Mouse (Mus musculus) stomach, embryonic 14.5 days (tissue): ENCODE results near the gene Fam241a. TPM values are rescaled to one million over a fixed set of nuclear protein-coding genes. Genes with fewer than 3 reads are reported as not detected.

ENCODE experiments used
- ATAC-seq: fragments of 200-750 bp; cut with Nextera tagmentation; 2 replicates; pipeline ENCODE4 v1.8.0; 2017; ENCODE audit warnings: low read depth, moderate TSS enrichment; ENCODE audit not compliant: insufficient number of reproducible peaks, insufficient read depth, low FRiP score
- H3K27ac ChIP-seq: fragments of 300-500 bp; sonication (generic); 2 replicates; pipeline ENCODE4 v1.5.1; 2014; ENCODE audit warnings: mild to moderate bottlenecking, low read length, moderate library complexity, mixed read lengths
- H3K27me3 ChIP-seq: fragments of 300-500 bp; sonication (generic); 2 replicates; pipeline ENCODE4 v1.6.1; 2014; ENCODE audit warnings: low read length, control low read depth, mixed read lengths; ENCODE audit not compliant: control insufficient read depth, insufficient read depth
- H3K36me3 ChIP-seq: fragments of 300-500 bp; sonication (generic); 2 replicates; pipeline ENCODE4 v1.6.1; 2014; ENCODE audit warnings: mild to moderate bottlenecking, control low read depth, low read length, moderate library complexity, mixed read lengths; ENCODE audit not compliant: control insufficient read depth, insufficient read depth
- H3K4me1 ChIP-seq: fragments of 300-500 bp; sonication (generic); 2 replicates; pipeline ENCODE4 v1.6.1; 2014; ENCODE audit warnings: low read length, control low read depth, mixed read lengths; ENCODE audit not compliant: control insufficient read depth, insufficient read depth
- H3K4me2 ChIP-seq: fragments of 300-500 bp; sonication (generic); replicated peaks from 2 replicates; pipeline ENCODE4 v1.6.1; 2014; ENCODE audit warnings: low read depth, low read length, control low read depth
- H3K4me3 ChIP-seq: fragments of 300-500 bp; sonication (generic); 2 replicates; pipeline ENCODE4 v1.5.1; 2014; ENCODE audit warnings: low read depth, low read length, control low read depth
- H3K9ac ChIP-seq: fragments of 300-500 bp; sonication (generic); replicated peaks from 2 replicates; pipeline ENCODE4 v1.6.1; 2014; ENCODE audit warnings: low read depth, mild to moderate bottlenecking, control low read depth, low read length, moderate library complexity, mixed read lengths
- H3K9me3 ChIP-seq: fragments of 300-500 bp; sonication (generic); 2 replicates; pipeline ENCODE4 v1.6.1; 2016; ENCODE audit warnings: low read depth, low read length, control low read depth; ENCODE audit not compliant: control insufficient read depth
- WGBS: fragments of 180-500 bp; shearing (Covaris S2); extraction: QIAGEN DNeasy Blood & Tissue Kit; methylation state at CpG from one replicate; pipeline ENCODE4 v1.1.7; 2014; 5-methylcytosine and 5-hydroxymethylcytosine counted together
- polyA plus RNA-seq: library from polyadenylated mRNA; unstranded; fragments of >200 nt; fragmentation: Nextera tagmentation; extraction: Ambion mirVana; gene quantifications from 2 replicates; pipeline ENCODE4 v1.2.1, GENCODE M21; 2014

The Fam241a gene
- polyA plus RNA-seq, 1 experiment from 2014 or later = 17.0 TPM

- Histone ChIP-seq H3K9me3 (no peaks in the 10 kb centered on the region), H3K4me3 (no peak overlapping the region), H3K4me1 (0 out of 2 replicates have a peak, but pooled peaks cover 2% of the 10 kb centered on the region), H3K9ac (no peak overlapping the region), H3K27ac (no peak overlapping the region), H3K4me2 (no peak overlapping the region), H3K27me3 (no peaks in the 10 kb centered on the region), H3K36me3 (no peaks in the 10 kb centered on the region)
- 77% methylated on average over 5 of the region's 5 CpGs for WGBS
- no peak for ATAC-seq
Observed at GRCm38 (mm10) chr3:127849922-127850321, 46.2 kb downstream of the Fam241a start.

- no peak for ATAC-seq
- Histone ChIP-seq H3K9ac (no peak overlapping the region), H3K4me2 (no peak overlapping the region), H3K4me3 (no peak overlapping the region), H3K36me3 (no peaks in the 10 kb centered on the region), H3K27ac (no peak overlapping the region), H3K4me1 (0 out of 2 replicates have a peak, but pooled peaks cover 2% of the 10 kb centered on the region), H3K9me3 (no peaks in the 10 kb centered on the region), H3K27me3 (no peaks in the 10 kb centered on the region)
- WGBS = 71% methylated on average over 11 of the region's 11 CpGs
Observed at GRCm38 (mm10) chr3:127848088-127848808, 47.9 kb downstream of the Fam241a start.

GRCm38 (mm10) chr3:127843941-127844327, 52.2 kb downstream of the Fam241a start:
- H3K9me3 ChIP-seq = no peaks in the 10 kb centered on the region
- no peak overlapping the region for H3K4me2 ChIP-seq
- no peaks in the 10 kb centered on the region for H3K27me3 ChIP-seq
- H3K4me3 ChIP-seq = no peak overlapping the region
- 69% methylated on average over 5 of the region's 5 CpGs for WGBS
- no peak overlapping the region for H3K9ac ChIP-seq
- no peak for ATAC-seq
- no peak overlapping the region for H3K27ac ChIP-seq
- no peaks in the 10 kb centered on the region for H3K36me3 ChIP-seq
- no peaks in the 10 kb centered on the region for H3K4me1 ChIP-seq

- 57% methylated on average over 2 of the region's 2 CpGs for WGBS
- ATAC-seq = no peak
- Histone ChIP-seq H3K9me3 (no peaks in the 10 kb centered on the region), H3K27ac (no peak overlapping the region), H3K9ac (no peak overlapping the region), H3K36me3 (no peaks in the 10 kb centered on the region), H3K4me1 (no peaks in the 10 kb centered on the region), H3K4me3 (no peak overlapping the region), H3K4me2 (no peak overlapping the region), H3K27me3 (no peaks in the 10 kb centered on the region)
Observed at GRCm38 (mm10) chr3:127843324-127843940, 52.7 kb downstream of the Fam241a start.

GRCm38 (mm10) chr3:127841926-127842325, 54.2 kb downstream of the Fam241a start:
- Histone ChIP-seq H3K4me3 (no peak overlapping the region), H3K27me3 (no peaks in the 10 kb centered on the region), H3K36me3 (no peaks in the 10 kb centered on the region), H3K4me2 (no peak overlapping the region), H3K9ac (no peak overlapping the region), H3K9me3 (no peaks in the 10 kb centered on the region), H3K4me1 (no peaks in the 10 kb centered on the region), H3K27ac (no peak overlapping the region)
- 85% methylated on average over 8 of the region's 8 CpGs for WGBS
- ATAC-seq = no peak

- peak overlapping the region; percentile 54 for H3K4me2 ChIP-seq
- H3K36me3 ChIP-seq = no peaks in the 10 kb centered on the region
- H3K9me3 ChIP-seq = no peaks in the 10 kb centered on the region
- ATAC-seq = peak; percentile 11; the same call in 1 of the 2 replicates
- H3K4me3 ChIP-seq = peak overlapping the region; percentile 84
- peak overlapping the region; percentile 92 for H3K27ac ChIP-seq
- H3K27me3 ChIP-seq = no peaks in the 10 kb centered on the region
- peaks cover 14% of the 10 kb centered on the region; the same call in 1 of the 2 replicates for H3K4me1 ChIP-seq
- WGBS = 32% methylated on average over 8 of the region's 8 CpGs
- peak overlapping the region; percentile 87 for H3K9ac ChIP-seq
Observed at GRCm38 (mm10) chr3:127837972-127838644, 58.0 kb downstream of the Fam241a start.

GRCm38 (mm10) chr3:127837154-127837865, 58.8 kb downstream of the Fam241a start, which contains the start of gene Ap1ar:
Gene Ap1ar (minus strand): TSS chr3:127837523.
- ATAC-seq = peak; percentile 97

GRCm38 (mm10) chr3:127836798-127837153, 59.3 kb downstream of the Fam241a start:
- Histone ChIP-seq H3K4me2 (peak overlapping the region; percentile 78), H3K9me3 (no peaks in the 10 kb centered on the region), H3K27me3 (no peaks in the 10 kb centered on the region), H3K4me3 (peak overlapping the region; percentile 84), H3K27ac (peak overlapping the region; percentile 82), H3K9ac (peak overlapping the region; percentile 87), H3K36me3 (no peaks in the 10 kb centered on the region), H3K4me1 (peaks cover 14% of the 10 kb centered on the region; the same call in 1 of the 2 replicates)
- 0% methylated on average over 16 of the region's 17 CpGs for WGBS
- peak; percentile 43 for ATAC-seq

More at GRCm38 (mm10) chr3:127837154-127837865, 58.8 kb downstream of the Fam241a start, which contains the start of gene Ap1ar:
- H3K36me3 ChIP-seq = no peaks in the 10 kb centered on the region
- no peaks in the 10 kb centered on the region for H3K27me3 ChIP-seq
- peak within 1 kb of the TSS; percentile 92 for H3K27ac ChIP-seq
- peak within 1 kb of the TSS; percentile 87 for H3K9ac ChIP-seq
- peak within 1 kb of the TSS; percentile 78 for H3K4me2 ChIP-seq
- H3K4me1 ChIP-seq = peaks cover 14% of the 10 kb centered on the region; the same call in 1 of the 2 replicates
- WGBS = 0% methylated on average over 69 of the region's 89 CpGs
- no peaks in the 10 kb centered on the region for H3K9me3 ChIP-seq
- H3K4me3 ChIP-seq = peak within 1 kb of the TSS; percentile 84
